Mouse (Mus musculus): ENCODE data around the gene Srarp. TPM values are rescaled to one million over a fixed set of nuclear protein-coding genes. Genes with fewer than 3 reads are reported as not detected.

Srarp gene
- polyA plus RNA-seq, 1 experiment from 2014 or later, result not detected

GRCm38 (mm10) chr4:141466289-141466795 is 30.4 kb upstream of the Srarp start:
- Histone ChIP-seq H3K27ac (peak overlapping the region; percentile 3; the same call in 1 of the 2 replicates), H3K4me1 (replicated peaks) (peaks cover 8% of the 10 kb centered on the region), H3K36me3 (peaks cover 99% of the 10 kb centered on the region), H3K27me3 (ENCODE audit: insufficient read depth, poor library complexity, severe bottlenecking) (no peaks in the 10 kb centered on the region), H3K9me3 (no peaks in the 10 kb centered on the region), H3K4me3 (no peak overlapping the region)
- WGBS, result 92% methylated on average over 16 of the region's 16 CpGs
- no peak for DNase-seq (ENCODE audit: low spot score)

DNA sequence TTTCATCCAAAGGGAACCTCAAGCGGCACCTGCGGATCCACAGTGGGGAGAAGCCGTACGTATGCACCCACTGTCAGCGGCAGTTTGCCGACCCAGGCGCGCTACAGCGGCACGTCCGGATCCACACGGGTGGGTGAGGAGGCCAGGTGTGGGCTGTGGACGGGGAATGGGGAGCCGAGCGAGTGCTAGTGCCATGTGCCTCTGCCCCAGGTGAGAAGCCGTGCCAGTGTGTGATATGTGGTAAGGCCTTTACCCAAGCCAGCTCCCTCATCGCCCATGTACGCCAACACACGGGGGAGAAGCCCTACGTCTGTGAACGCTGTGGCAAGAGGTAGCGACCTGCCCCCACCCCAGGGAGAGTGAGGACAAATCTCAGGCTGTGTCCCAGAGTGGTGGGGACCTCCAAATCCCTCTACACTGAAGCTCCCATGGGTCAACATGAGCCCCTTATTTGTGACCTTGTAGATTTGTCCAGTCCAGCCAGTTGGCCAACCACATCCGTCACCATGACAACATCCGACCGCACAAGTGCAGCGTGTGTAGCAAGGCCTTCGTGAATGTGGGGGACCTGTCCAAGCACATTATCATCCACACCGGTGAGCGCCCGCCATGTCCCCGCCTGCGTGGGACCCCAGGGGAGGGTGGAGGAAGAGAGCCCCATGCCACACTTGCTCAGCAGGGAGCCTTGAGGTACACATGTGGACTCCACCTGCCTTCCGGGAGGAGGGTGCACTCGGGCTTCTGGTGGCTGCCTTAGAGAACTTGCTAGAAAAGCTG is 29.8 kb upstream of the Srarp start:
- H3K4me1 ChIP-seq (replicated peaks), result peaks cover 15% of the 10 kb centered on the region
- no peak overlapping the region for H3K4me3 ChIP-seq
- no peak for DNase-seq (ENCODE audit: low spot score)
- H3K27ac ChIP-seq, result no peak overlapping the region
- H3K36me3 ChIP-seq, result peaks cover 98% of the 10 kb centered on the region
- WGBS, result 93% methylated on average over 34 of the region's 34 CpGs
- H3K27me3 ChIP-seq (ENCODE audit: insufficient read depth, poor library complexity, severe bottlenecking), result no peaks in the 10 kb centered on the region
- H3K9me3 ChIP-seq, result no peaks in the 10 kb centered on the region

DNA sequence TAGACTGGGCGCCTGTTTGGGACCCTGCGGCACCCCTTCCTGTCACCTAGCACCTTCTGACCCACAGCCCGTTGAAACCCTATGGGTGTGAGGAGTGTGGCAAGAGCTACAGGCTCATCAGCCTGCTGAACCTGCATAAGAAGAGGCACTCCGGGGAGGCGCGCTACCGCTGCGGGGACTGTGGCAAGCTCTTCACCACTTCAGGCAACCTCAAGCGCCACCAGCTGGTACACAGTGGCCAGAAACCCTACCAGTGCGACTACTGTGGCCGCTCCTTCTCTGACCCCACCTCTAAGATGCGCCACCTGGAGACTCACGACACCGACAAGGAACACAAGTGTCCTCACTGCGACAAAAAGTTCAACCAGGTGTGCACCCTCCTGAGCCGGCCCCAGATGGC is 28.8 kb upstream of the Srarp start:
- no peaks in the 10 kb centered on the region for H3K9me3 ChIP-seq
- peaks cover 19% of the 10 kb centered on the region for H3K4me1 ChIP-seq (replicated peaks)
- 79% methylated on average over 16 of the region's 16 CpGs for WGBS
- no peaks in the 10 kb centered on the region for H3K27me3 ChIP-seq (ENCODE audit: insufficient read depth, poor library complexity, severe bottlenecking)
- DNase-seq (ENCODE audit: low spot score), result no peak
- peaks cover 98% of the 10 kb centered on the region for H3K36me3 ChIP-seq
- H3K4me3 ChIP-seq, result no peak overlapping the region
- H3K27ac ChIP-seq, result no peak overlapping the region

- Histone ChIP-seq H3K27me3 (ENCODE audit: insufficient read depth, poor library complexity, severe bottlenecking) (no peaks in the 10 kb centered on the region), H3K36me3 (peaks cover 89% of the 10 kb centered on the region), H3K4me1 (replicated peaks) (peaks cover 30% of the 10 kb centered on the region), H3K4me3 (no peak overlapping the region), H3K27ac (no peak overlapping the region), H3K9me3 (no peaks in the 10 kb centered on the region)
- 87% methylated on average over 14 of the region's 14 CpGs for WGBS
- no peak for DNase-seq (ENCODE audit: low spot score)
Measured at GRCm38 (mm10) chr4:141463472-141463871, 27.6 kb upstream of the Srarp start.

DNA sequence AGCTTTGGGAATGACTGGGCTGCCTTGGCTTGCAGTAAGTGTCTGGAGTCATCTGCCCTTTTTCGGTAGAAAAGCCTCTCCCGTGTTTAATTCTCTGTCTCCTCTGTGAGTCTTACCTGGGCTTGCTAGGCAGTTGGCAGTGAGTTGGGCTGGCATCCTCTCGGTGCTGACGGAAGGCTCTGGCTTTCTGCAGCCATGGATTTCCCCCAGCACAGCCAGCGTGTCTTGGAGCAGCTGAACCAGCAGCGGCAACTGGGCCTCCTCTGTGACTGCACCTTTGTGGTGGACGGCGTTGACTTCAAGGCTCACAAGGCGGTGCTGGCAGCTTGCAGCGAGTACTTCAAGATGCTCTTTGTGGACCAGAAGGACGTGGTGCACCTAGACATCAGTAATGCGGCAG is 25.7 kb upstream of the Srarp start:
- Histone ChIP-seq H3K27ac (peak overlapping the region; percentile 56), H3K27me3 (ENCODE audit: insufficient read depth, poor library complexity, severe bottlenecking) (no peaks in the 10 kb centered on the region), H3K4me1 (replicated peaks) (peaks cover 40% of the 10 kb centered on the region), H3K9me3 (no peaks in the 10 kb centered on the region), H3K4me3 (no peak overlapping the region), H3K36me3 (peaks cover 78% of the 10 kb centered on the region)
- 95% methylated on average over 12 of the region's 12 CpGs for WGBS
- DNase-seq (ENCODE audit: low spot score), result no peak

DNA sequence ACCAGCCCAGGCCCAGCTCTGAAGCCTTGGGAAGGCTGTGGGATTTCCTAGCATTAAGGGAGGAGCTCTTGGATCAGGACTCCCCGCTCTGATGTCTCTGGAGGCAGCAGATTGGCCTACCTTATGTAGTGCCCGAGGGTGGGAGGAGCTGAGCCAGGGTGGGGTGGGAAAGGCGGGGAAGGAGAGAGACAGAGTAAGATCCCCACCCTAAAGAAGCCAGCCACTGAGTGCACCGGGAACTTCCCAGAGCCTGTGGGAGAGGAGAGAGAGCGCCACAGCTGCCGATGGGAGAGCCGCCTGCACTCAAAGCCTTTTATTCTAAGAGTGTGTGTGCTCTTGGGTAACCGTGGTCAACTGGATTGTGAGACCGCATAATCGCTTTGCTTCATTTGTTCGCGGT is 25.2 kb upstream of the Srarp start:
- Histone ChIP-seq H3K27ac (no peak overlapping the region), H3K4me3 (no peak overlapping the region), H3K36me3 (peaks cover 78% of the 10 kb centered on the region), H3K9me3 (no peaks in the 10 kb centered on the region), H3K27me3 (ENCODE audit: insufficient read depth, poor library complexity, severe bottlenecking) (no peaks in the 10 kb centered on the region), H3K4me1 (replicated peaks) (peaks cover 40% of the 10 kb centered on the region)
- WGBS, result 66% methylated on average over 12 of the region's 12 CpGs
- no peak for DNase-seq (ENCODE audit: low spot score)

GRCm38 (mm10) chr4:141460481-141460880 is 24.6 kb upstream of the Srarp start:
- peaks cover 78% of the 10 kb centered on the region for H3K36me3 ChIP-seq

GRCm38 (mm10) chr4:141459766-141460165 is 23.9 kb upstream of the Srarp start:
- Histone ChIP-seq H3K27ac (no peak overlapping the region), H3K36me3 (peaks cover 78% of the 10 kb centered on the region), H3K27me3 (ENCODE audit: insufficient read depth, poor library complexity, severe bottlenecking) (no peaks in the 10 kb centered on the region), H3K9me3 (no peaks in the 10 kb centered on the region), H3K4me3 (no peak overlapping the region), H3K4me1 (replicated peaks) (peaks cover 49% of the 10 kb centered on the region)
- WGBS, result 91% methylated on average over 9 of the region's 9 CpGs
- no peak for DNase-seq (ENCODE audit: low spot score)

More at GRCm38 (mm10) chr4:141460481-141460880, 24.6 kb upstream of the Srarp start:
- 92% methylated on average over 4 of the region's 4 CpGs for WGBS
- H3K9me3 ChIP-seq, result no peaks in the 10 kb centered on the region
- peaks cover 44% of the 10 kb centered on the region for H3K4me1 ChIP-seq (replicated peaks)
- no peak overlapping the region for H3K27ac ChIP-seq
- DNase-seq (ENCODE audit: low spot score), result no peak
- H3K27me3 ChIP-seq (ENCODE audit: insufficient read depth, poor library complexity, severe bottlenecking), result no peaks in the 10 kb centered on the region
- H3K4me3 ChIP-seq, result no peak overlapping the region

DNA sequence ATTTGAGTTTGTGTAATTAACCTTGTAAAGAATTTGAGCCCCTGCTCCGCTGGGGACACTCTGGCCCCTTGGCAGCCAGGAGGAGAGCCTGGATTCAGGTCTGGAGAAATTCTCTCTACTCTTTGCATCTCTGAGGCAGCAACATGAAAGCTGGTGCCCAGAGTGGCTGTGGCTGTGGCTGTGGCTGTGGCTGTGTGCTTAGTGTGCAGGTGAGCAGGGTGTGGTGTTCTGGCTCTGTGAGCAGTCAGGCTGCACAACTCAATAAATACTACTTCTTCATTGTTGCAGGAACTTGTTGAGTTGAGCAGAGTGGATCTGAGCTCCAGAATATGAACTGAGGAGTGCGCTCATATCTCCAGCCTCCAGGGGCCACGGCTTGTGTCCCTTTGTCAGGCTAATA is 23.0 kb upstream of the Srarp start:
- DNase-seq (ENCODE audit: low spot score), result no peak
- Histone ChIP-seq H3K36me3 (peaks cover 76% of the 10 kb centered on the region), H3K4me3 (no peak overlapping the region), H3K27ac (peak overlapping the region; percentile 64), H3K27me3 (ENCODE audit: insufficient read depth, poor library complexity, severe bottlenecking) (no peaks in the 10 kb centered on the region), H3K9me3 (no peaks in the 10 kb centered on the region), H3K4me1 (replicated peaks) (peaks cover 49% of the 10 kb centered on the region)
- WGBS, result 67% methylated on average over 3 of the region's 3 CpGs

- Histone ChIP-seq H3K9me3 (no peaks in the 10 kb centered on the region), H3K36me3 (peaks cover 76% of the 10 kb centered on the region), H3K4me1 (replicated peaks) (peaks cover 49% of the 10 kb centered on the region), H3K4me3 (no peak overlapping the region), H3K27ac (peak overlapping the region; percentile 64), H3K27me3 (ENCODE audit: insufficient read depth, poor library complexity, severe bottlenecking) (no peaks in the 10 kb centered on the region)
- peak; percentile 50 for DNase-seq (ENCODE audit: low spot score)
- 19% methylated on average over 7 of the region's 7 CpGs for WGBS
Measured at GRCm38 (mm10) chr4:141458236-141458635, 22.3 kb upstream of the Srarp start.

GRCm38 (mm10) chr4:141456193-141456938 is 20.5 kb upstream of the Srarp start:
- Histone ChIP-seq H3K4me3 (no peak overlapping the region), H3K36me3 (peaks cover 76% of the 10 kb centered on the region), H3K4me1 (replicated peaks) (peaks cover 44% of the 10 kb centered on the region), H3K27me3 (ENCODE audit: insufficient read depth, poor library complexity, severe bottlenecking) (no peaks in the 10 kb centered on the region), H3K9me3 (no peaks in the 10 kb centered on the region), H3K27ac (no peak overlapping the region)
- no peak for DNase-seq (ENCODE audit: low spot score)
- WGBS, result 93% methylated on average over 14 of the region's 14 CpGs

DNA sequence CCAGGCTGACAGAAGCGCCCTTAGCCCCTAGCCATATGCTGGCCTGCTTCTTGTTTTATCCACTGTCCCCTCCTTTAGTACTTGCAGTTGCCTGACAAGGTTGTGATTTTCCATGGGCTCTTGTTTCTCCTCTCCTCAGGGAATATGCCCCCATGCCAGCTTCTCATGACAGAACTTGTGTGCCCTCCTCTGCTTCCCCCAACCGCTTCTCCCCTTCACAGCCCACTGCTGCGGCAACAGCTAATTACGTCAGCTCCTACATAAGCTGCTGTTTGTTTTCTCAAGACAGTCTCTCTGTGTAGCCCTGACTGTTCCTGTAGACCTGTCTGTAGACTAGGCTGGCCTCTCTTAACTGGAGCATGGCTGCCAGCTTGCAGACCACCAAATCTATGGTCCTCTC is 19.6 kb upstream of the Srarp start:
- H3K4me3 ChIP-seq, result no peak overlapping the region
- no peaks in the 10 kb centered on the region for H3K9me3 ChIP-seq
- peaks cover 36% of the 10 kb centered on the region for H3K4me1 ChIP-seq (replicated peaks)
- H3K27ac ChIP-seq, result no peak overlapping the region
- H3K27me3 ChIP-seq (ENCODE audit: insufficient read depth, poor library complexity, severe bottlenecking), result no peaks in the 10 kb centered on the region
- DNase-seq (ENCODE audit: low spot score), result no peak
- 81% methylated on average over 4 of the region's 4 CpGs for WGBS
- H3K36me3 ChIP-seq, result peaks cover 76% of the 10 kb centered on the region
